Mouse (Mus musculus) brain, embryonic 18.5 days (tissue): ENCODE data around the gene Ksr1.
"Not testable (repeated sequence)": the region's sequence is repeated elsewhere in the genome, so short reads cannot be mapped to it uniquely, and the experiment has no call there.

ENCODE experiments used
- DNase-seq: peaks from one replicate; pipeline ENCODE4 v3.0.0-alpha.2; 2012; ENCODE audit warnings: low read depth, low spot score

Gene Ksr1

DNA sequence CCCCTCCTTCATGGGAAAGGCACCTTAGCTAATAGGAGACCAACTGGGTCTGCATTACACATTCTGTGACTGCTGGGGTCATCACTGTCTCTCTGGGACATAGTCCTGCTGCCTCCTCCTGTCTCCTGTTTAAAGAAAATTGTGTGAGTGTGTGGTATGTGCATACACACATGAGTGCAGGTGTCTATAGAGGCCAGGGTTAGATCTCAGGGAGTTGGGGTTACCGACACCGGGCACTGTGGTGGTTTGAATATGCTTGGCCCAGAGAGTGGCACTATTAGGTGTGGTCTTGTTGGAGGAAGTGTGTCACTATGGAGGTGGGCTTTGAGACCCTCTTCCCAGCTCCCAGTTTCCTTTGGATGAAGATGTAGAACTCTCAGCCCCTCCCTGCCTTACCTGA lies 133.7 kb downstream of the Ksr1 start:
- no peak for DNase-seq

GRCm38 (mm10) chr11:79008891-79009290 lies 137.3 kb downstream of the Ksr1 start:
- no peak for DNase-seq

- DNase-seq: no peak
Observed at GRCm38 (mm10) chr11:79008007-79008775, 138.0 kb downstream of the Ksr1 start.

DNA sequence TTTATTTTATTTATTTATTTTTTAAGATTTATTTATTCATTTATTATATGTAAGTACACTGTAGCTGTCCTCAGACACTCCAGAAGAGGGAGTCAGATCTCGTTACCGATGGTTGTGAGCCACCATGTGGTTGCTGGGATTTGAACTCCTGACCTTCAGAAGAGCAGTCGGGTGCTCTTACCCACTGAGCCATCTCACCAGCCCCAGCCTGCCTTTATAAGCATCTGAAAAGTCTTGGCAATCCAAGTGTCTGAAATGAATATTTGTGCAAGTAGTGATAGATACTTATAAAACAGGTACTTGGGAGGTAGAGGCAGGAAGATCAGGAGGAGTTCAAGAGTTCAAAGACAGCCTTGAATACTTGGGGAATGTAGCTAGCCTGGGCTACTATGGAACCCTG lies 138.9 kb downstream of the Ksr1 start:
- DNase-seq: not testable (repeated sequence)

GRCm38 (mm10) chr11:79006417-79006816 lies 139.8 kb downstream of the Ksr1 start:
- no peak for DNase-seq

- no peak for DNase-seq
Observed at GRCm38 (mm10) chr11:79005578-79006394, 140.4 kb downstream of the Ksr1 start.

GRCm38 (mm10) chr11:79003769-79004638 lies 142.2 kb downstream of the Ksr1 start:
- DNase-seq: no peak

- DNase-seq: no peak
Observed at GRCm38 (mm10) chr11:79003053-79003768, 143.0 kb downstream of the Ksr1 start.

DNA sequence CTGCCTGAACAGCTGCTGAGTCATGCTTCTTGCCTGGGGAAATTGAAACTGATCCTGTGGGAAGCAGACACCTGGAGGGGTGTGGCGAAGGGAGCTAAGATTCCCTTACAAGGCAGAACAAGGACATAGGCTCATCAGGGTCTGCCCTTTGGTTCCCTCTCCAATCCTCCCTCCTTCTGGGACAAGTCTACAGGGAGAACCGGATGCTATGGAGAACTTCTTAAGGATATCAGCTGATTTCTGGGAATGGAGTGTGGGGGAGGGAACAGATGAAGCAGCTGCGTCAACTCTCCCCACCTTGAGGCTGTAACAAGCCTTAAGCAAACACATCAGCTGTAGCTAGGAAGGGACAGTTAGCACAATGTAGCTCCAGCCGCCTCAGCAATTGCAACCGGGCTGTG lies 143.7 kb downstream of the Ksr1 start:
- DNase-seq: no peak

DNA sequence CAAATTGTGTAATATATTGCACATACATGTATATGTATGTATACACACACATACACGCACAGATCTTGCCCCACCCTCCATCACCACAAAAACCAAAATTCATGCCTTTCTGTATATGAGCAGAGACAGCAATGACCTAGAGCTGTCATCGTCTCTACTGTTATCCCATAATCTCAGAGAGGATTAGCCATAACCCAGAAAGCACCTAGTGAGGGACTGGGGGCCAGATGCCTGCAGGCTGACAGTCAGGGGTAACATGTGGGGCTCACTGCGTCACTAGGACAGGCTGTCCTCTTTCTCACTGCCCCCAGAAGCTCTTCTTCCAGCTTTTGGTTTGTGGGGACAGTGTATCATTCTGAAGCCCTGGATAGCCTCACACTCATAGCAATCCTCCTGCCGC lies 144.3 kb downstream of the Ksr1 start:
- DNase-seq: no peak

- no peak for DNase-seq
Observed at GRCm38 (mm10) chr11:78999118-78999517, 147.1 kb downstream of the Ksr1 start.

DNA sequence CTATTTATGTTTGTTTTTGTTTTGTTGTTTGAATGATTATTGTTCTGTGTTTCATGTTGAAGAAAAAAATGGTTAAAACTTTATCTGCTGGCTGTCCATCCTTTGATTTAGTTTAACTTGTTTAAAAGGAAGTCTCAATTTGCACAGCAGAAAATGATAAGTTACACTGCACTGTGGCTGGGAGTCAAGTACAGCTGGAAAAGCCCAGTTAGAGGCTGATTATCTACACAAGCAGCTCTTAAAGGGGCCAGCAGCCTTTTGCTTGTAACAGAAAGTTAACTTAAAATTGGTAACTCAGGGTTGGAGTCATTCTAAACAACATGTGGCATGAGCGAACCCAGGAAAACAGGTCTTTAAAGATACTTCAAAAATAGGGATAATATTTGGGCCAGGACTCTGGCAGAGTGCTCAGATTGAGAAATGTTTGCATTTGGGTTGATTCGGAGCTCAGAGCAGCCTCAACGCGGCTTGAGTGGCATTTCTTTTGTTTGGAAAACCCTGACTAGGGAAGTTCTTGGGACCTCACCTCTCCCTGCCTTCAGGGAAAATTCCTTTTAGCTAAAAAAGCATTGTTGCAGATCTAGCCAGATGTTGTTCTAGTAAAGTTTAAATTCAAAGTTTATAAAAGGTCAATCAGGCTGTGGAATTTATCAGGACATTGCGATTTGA lies 155.2 kb downstream of the Ksr1 start:
- not testable (repeated sequence) for DNase-seq

DNA sequence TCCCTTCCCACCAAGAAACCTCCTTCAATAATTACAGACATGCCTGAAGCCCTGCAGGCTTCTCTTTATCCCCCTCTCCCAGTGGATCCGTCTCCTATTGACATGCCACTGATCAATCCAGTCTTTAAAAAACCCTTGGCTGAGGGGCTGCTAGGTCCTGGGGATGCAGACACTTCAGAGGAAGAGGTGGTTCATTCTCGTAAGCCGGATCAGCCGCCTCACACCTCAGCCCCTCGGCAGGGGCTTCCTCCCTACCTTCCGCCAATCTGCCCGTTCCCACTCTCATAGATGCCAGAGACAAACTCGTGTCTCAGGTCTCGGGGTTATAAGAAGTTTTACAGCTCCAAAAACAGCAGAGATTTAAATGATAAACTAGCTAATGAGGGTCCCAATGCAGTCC lies 156.1 kb downstream of the Ksr1 start:
- no peak for DNase-seq

DNA sequence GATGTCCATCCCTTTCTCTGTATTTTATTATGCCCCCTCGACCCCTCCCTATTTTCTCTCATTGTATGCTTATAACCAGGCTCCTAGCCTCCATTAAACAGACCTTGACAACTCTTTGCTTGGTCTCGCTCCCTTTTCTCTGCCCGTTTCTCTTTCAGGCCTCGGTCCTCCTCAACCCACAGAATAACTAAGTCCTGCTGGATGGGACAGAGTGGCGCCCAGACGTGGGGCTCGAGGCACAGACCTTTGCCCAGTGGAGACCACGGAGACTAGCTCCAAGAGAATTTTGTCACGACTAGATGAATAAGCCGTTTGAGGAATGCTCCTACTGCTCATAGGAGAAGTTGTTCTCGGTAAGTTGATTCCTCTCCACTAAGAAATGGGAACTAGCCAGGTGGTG lies 157.0 kb downstream of the Ksr1 start:
- DNase-seq: not testable (repeated sequence)

DNA sequence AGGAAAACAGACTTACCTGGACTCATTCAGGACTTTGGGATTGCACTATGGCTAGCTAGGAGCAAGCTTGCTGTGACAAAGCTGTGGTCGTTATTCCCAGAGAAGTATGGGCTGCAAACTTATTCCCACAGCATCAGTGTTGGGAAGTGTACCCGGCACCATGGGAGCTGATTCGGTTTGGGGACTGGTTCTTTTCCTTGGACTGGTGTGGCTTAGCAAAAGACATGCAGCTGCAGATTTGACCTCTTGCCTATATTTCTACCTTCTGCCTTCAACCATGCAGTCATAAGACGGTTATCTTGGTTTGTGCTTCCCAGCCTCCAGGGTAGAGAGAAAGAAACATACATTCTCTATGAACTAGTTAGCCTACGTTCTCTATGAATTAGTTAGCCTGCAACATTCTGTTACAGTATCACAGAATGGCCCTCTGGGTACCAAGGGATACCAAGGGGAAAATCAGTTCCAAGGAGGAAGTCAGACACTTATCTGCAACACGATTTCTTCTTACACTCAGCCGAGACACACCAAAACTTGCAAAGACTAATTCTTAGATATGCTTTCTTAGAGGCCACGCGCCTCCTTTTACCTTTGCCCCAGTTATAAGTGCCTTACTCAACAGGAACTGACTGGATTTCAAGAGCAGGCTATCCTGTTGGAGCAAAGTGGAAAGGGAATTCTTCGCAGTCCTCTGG lies 159.8 kb downstream of the Ksr1 start:
- DNase-seq: no peak

DNA sequence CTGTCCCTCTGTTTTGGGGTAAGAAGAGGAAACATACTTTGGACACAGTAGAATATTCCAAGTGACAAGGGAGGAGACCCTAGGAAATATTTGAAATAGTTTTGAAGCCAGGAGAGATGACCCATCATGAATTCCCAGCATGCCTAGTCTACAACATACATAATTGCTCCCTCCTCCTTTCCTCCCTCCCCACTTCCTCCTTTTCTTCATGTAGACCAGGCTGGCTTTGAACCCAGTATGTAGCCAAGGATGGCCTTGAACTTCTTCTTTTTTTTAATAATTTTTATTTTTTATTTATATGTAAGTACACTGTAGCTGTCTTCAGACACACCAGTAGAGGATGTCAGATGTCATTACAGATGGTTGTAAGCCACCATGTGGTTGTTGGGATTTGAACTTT lies 160.7 kb downstream of the Ksr1 start:
- DNase-seq: no peak

GRCm38 (mm10) chr11:78984483-78985177 lies 161.6 kb downstream of the Ksr1 start, which contains the start of gene Lgals9:
TSS of gene Lgals9 (minus strand) at chr11:78984946.
- no peak for DNase-seq

GRCm38 (mm10) chr11:78983539-78983938 lies 162.7 kb downstream of the Ksr1 start:
- no peak for DNase-seq

DNA sequence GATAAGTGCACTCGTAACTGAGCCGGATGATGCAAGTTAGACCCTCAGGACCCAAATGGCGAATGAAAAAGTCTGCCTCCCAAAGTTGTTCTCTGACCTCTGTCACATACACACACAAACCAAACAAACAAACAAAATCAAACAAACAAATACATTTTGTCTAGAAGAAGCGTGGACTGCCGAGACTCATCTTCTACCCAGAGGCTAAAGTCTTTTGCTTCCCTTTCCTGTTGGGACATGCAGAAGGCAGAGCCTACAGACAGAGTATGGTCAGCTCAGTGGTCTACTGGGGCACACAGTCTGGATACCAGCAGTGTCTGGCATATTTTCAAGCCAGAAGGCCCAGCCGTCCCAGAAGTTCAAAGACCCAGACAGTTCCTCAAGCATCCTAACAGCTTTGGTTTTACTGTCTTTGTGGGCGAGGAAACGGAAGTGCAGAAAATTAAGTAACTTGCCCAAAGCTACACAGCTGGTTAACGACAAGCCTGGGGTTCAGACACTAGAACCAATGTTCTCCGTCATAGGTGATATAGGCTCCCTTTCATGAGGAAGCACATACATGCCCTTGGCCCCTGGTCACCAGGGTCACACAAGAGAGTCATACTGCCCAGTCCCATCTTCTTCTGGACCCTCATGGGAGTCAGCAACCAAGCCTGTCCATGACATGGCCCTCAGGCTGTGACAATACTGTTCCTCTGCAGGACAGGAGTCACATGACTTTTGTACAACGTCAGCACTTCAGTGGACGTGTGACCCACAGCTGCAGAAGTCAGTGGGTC lies 163.5 kb downstream of the Ksr1 start:
- DNase-seq: no peak
